Mouse (Mus musculus): ENCODE data around the gene Fzd2.

- TF ChIP-seq CTCF (IDR thresholded peaks at IDR 0.05), result no peak
- no peak for TF ChIP-seq POLR2A (IDR thresholded peaks at IDR 0.05; ENCODE audit: insufficient read depth, low read depth, low read length)
- no peak for TF ChIP-seq EP300 (IDR thresholded peaks at IDR 0.05; ENCODE audit: insufficient read depth, low read depth, low read length)
Measured at GRCm38 (mm10) chr11:102582736-102583135, 21.5 kb upstream of the Fzd2 start.
